Mouse (Mus musculus) midbrain, embryonic 10.5 days (tissue): ENCODE data around the gene Cgrrf1. TPM values are rescaled to one million over a fixed set of nuclear protein-coding genes. Genes with fewer than 3 reads are reported as not detected.

Source experiments
- polyA plus RNA-seq: library from polyadenylated mRNA; unstranded; fragments of >200 nt; fragmentation: Nextera tagmentation; extraction: Ambion mirVana; gene quantifications from 2 replicates; pipeline ENCODE4 v1.2.1, GENCODE M21; 2016

The Cgrrf1 gene
- polyA plus RNA-seq, 1 experiment from 2014 or later = 37.6 TPM

Other genes with a start within 250 kb of the Cgrrf1 start
- gene Cdkn3, start 71.6 kb upstream of the Cgrrf1 start, polyA plus RNA-seq = 51.4 and 56.5 TPM in 2 replicates
- 208 and 222 TPM in 2 replicates for gene Cnih1, start 43.7 kb upstream of the Cgrrf1 start, polyA plus RNA-seq
- 97.0 and 101 TPM in 2 replicates for gene Gmfb, start 9.9 kb upstream of the Cgrrf1 start, polyA plus RNA-seq
- gene Samd4, start 50.7 kb downstream of the Cgrrf1 start, polyA plus RNA-seq = 3.3 and 3.8 TPM in 2 replicates